Mouse (Mus musculus) heart, embryonic 16.5 days (tissue): ENCODE results near the gene Nudt8. TPM values are rescaled to one million over a fixed set of nuclear protein-coding genes. Genes with fewer than 3 reads are reported as not detected.

ENCODE experiments used
- ATAC-seq: fragments of 200-750 bp; cut with Nextera tagmentation; replicated peaks from 2 replicates; pipeline ENCODE4 v1.8.0; 2017; ENCODE audit warnings: moderate number of reproducible peaks; ENCODE audit not compliant: insufficient read depth, low FRiP score; ENCODE audit errors: extremely low read depth
- H3K27ac ChIP-seq: fragments of 300-500 bp; sonication (generic); 2 replicates; pipeline ENCODE4 v1.5.1; 2014; ENCODE audit warnings: mild to moderate bottlenecking, low read length, control low read depth, moderate library complexity
- H3K27me3 ChIP-seq: fragments of 300-500 bp; sonication (generic); 2 replicates; pipeline ENCODE4 v1.6.1; 2014; ENCODE audit warnings: low read length, mixed read lengths; ENCODE audit not compliant: control insufficient read depth, insufficient read depth
- H3K36me3 ChIP-seq: fragments of 300-500 bp; sonication (generic); 2 replicates; pipeline ENCODE4 v1.6.1; 2014; ENCODE audit not compliant: control insufficient read depth, insufficient read depth
- H3K4me1 ChIP-seq: fragments of 300-500 bp; sonication (generic); 2 replicates; pipeline ENCODE4 v1.6.1; 2014; ENCODE audit warnings: low read length, mixed read lengths; ENCODE audit not compliant: control insufficient read depth, insufficient read depth
- H3K4me2 ChIP-seq: fragments of 300-500 bp; sonication (generic); 2 replicates; pipeline ENCODE4 v1.6.1; 2014; ENCODE audit warnings: low read depth, mild to moderate bottlenecking, control low read depth, low read length
- H3K4me3 ChIP-seq: fragments of 300-500 bp; sonication (generic); 2 replicates; pipeline ENCODE4 v1.5.1; 2014; ENCODE audit warnings: mild to moderate bottlenecking, control low read depth, low read length
- H3K9ac ChIP-seq: fragments of 300-500 bp; sonication (generic); 2 replicates; pipeline ENCODE4 v1.6.1; 2014; ENCODE audit warnings: low read length, control low read depth
- H3K9me3 ChIP-seq: fragments of 300-500 bp; sonication (generic); replicated peaks from 2 replicates; pipeline ENCODE4 v1.6.1; 2016; ENCODE audit warnings: low read length; ENCODE audit not compliant: control insufficient read depth
- WGBS: fragments of 180-500 bp; shearing (Covaris S2); extraction: QIAGEN DNeasy Blood & Tissue Kit; methylation state at CpG from one replicate; pipeline ENCODE4 v1.1.7; 2014; 5-methylcytosine and 5-hydroxymethylcytosine counted together
- polyA plus RNA-seq: library from polyadenylated mRNA; unstranded; fragments of >200 nt; fragmentation: Nextera tagmentation; extraction: Ambion mirVana; gene quantifications from 2 replicates; pipeline ENCODE4 v1.2.1, GENCODE M21; 2015

Nudt8 gene
- polyA plus RNA-seq, 1 experiment from 2014 or later, result 67.8 TPM

DNA sequence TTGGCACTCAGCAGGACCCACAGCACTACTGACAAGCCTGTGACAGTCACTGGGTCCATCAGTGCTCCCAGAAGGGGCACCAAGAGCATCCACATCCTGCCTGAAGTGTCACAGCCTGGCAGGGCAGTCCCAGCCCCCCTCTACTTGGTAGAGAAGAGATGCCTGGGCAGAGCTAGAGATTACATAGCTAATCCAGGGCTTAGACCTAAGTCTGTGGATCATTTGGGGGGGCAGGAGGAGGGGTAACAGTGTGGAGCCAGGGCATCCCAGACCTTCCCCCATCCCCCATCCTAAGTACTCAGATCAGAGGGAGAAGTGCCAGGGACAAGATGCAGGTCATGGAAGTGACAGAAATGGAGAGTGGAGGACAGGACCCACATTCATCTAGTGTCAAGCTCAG is 14.4 kb downstream of the Nudt8 start:
- Histone ChIP-seq H3K27me3 (no peaks in the 10 kb centered on the region), H3K4me2 (no peak overlapping the region), H3K36me3 (peaks cover 12% of the 10 kb centered on the region), H3K9ac (no peak overlapping the region), H3K9me3 (no peaks in the 10 kb centered on the region), H3K4me1 (peaks cover 18% of the 10 kb centered on the region), H3K4me3 (no peak overlapping the region), H3K27ac (no peak overlapping the region)
- no peak for ATAC-seq

DNA sequence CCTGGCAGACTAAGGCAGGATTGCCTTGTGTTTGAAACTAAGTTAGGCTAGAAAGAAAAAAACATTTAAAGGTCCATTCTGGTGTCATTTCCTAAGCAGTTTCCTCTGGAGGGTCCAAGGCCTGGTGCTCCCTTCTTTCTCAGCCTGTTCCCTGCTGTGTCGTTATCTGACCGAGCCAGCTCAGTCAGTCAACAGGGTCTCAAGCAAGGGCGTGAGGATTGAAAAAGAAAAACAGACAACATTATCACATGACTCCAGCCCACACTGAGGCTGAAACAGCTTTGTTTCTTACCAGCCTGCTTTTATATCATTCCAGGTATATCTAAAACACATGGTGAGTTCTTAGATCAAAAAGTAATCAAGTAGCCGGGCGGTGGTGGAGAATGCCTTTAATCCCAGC is 15.3 kb downstream of the Nudt8 start:
- Histone ChIP-seq H3K27ac (no peak overlapping the region), H3K4me3 (no peak overlapping the region), H3K9ac (no peak overlapping the region), H3K9me3 (no peaks in the 10 kb centered on the region), H3K36me3 (peaks cover 6% of the 10 kb centered on the region), H3K27me3 (no peaks in the 10 kb centered on the region), H3K4me2 (no peak overlapping the region), H3K4me1 (peaks cover 18% of the 10 kb centered on the region)
- ATAC-seq, result no peak
- 53% methylated on average over 5 of the region's 5 CpGs for WGBS

GRCm38 (mm10) chr19:4017921-4018587 is 17.7 kb downstream of the Nudt8 start:
- peaks cover 4% of the 10 kb centered on the region for H3K4me1 ChIP-seq
- H3K9ac ChIP-seq, result no peak overlapping the region
- 62% methylated on average over 10 of the region's 10 CpGs for WGBS
- H3K27ac ChIP-seq, result no peak overlapping the region
- no peak for ATAC-seq
- H3K27me3 ChIP-seq, result no peaks in the 10 kb centered on the region
- H3K9me3 ChIP-seq, result no peaks in the 10 kb centered on the region
- no peaks in the 10 kb centered on the region for H3K36me3 ChIP-seq
- H3K4me3 ChIP-seq, result no peak overlapping the region
- H3K4me2 ChIP-seq, result no peak overlapping the region

DNA sequence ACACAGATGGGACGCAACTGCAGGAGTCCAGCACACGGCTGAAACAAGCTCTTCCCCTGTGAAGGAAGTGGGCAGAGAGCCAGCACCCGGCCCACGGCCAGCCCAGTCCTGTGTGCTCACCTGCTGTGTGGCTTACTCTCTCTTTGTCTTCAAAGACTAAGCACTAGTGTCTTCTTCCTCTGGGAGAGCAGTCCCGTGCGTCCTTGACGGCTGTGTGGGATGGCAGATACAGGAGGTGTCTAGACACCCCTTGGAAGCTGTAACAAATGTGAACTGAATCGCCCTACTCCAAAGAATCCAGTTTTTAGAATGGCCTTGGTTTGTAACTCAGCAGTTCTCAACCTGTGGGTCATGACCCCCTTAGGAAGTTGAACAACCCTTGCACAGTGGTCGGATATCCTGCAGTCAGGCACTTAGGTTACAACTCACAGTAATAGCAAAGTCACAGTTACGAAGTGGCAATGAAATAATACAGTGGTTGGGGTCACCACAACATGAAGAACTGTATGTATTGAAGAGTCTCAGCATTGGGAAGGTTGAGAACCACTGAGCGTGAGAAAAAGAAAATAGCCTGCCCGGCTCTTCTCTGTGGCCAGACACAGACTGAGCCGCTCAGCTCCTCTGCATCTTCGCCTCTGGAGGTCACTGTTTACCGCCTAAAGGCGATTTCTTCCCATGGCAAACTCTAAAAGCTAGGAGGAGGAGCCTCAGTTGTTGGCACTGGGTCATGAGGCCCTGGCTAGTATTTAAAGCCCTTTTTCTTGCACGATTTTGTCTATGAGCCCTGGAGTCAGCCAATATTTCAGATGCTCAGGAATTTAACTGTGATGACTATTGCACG is 18.6 kb downstream of the Nudt8 start:
- Histone ChIP-seq H3K4me1 (peaks cover 4% of the 10 kb centered on the region; the same call in 1 of the 2 replicates), H3K9ac (0 out of 2 replicates have a peak overlapping the region, but pooled peaks have one; percentile 3), H3K4me3 (no peak overlapping the region), H3K36me3 (no peaks in the 10 kb centered on the region), H3K4me2 (0 out of 2 replicates have a peak overlapping the region, but pooled peaks have one; percentile 5), H3K27ac (no peak overlapping the region), H3K27me3 (no peaks in the 10 kb centered on the region), H3K9me3 (no peaks in the 10 kb centered on the region)
- 27% methylated on average over 18 of the region's 18 CpGs for WGBS
- ATAC-seq, result peak; percentile 85

GRCm38 (mm10) chr19:4023185-4023584 is 22.8 kb downstream of the Nudt8 start:
- Histone ChIP-seq H3K4me3 (no peak overlapping the region), H3K36me3 (no peaks in the 10 kb centered on the region), H3K9me3 (peaks cover 15% of the 10 kb centered on the region), H3K27ac (no peak overlapping the region; the same call in 1 of the 2 replicates), H3K4me2 (no peak overlapping the region), H3K9ac (no peak overlapping the region), H3K27me3 (no peaks in the 10 kb centered on the region), H3K4me1 (peaks cover 4% of the 10 kb centered on the region; the same call in 1 of the 2 replicates)
- 56% methylated on average over 7 of the region's 7 CpGs for WGBS
- no peak for ATAC-seq

GRCm38 (mm10) chr19:4027576-4027975 is 27.2 kb downstream of the Nudt8 start:
- H3K9ac ChIP-seq, result no peak overlapping the region
- no peak overlapping the region for H3K4me3 ChIP-seq
- H3K9me3 ChIP-seq, result peaks cover 15% of the 10 kb centered on the region
- no peak overlapping the region for H3K27ac ChIP-seq
- ATAC-seq, result no peak
- no peaks in the 10 kb centered on the region for H3K27me3 ChIP-seq
- H3K36me3 ChIP-seq, result no peaks in the 10 kb centered on the region
- no peaks in the 10 kb centered on the region for H3K4me1 ChIP-seq
- H3K4me2 ChIP-seq, result no peak overlapping the region

GRCm38 (mm10) chr19:4032668-4033067 is 32.3 kb downstream of the Nudt8 start:
- Histone ChIP-seq H3K4me3 (no peak overlapping the region), H3K9ac (no peak overlapping the region), H3K9me3 (no peaks in the 10 kb centered on the region), H3K36me3 (peaks cover 2% of the 10 kb centered on the region), H3K4me2 (no peak overlapping the region), H3K27me3 (no peaks in the 10 kb centered on the region), H3K4me1 (peaks cover 9% of the 10 kb centered on the region; the same call in 1 of the 2 replicates), H3K27ac (no peak overlapping the region)
- WGBS, result 45% methylated on average over 7 of the region's 7 CpGs
- no peak for ATAC-seq

DNA sequence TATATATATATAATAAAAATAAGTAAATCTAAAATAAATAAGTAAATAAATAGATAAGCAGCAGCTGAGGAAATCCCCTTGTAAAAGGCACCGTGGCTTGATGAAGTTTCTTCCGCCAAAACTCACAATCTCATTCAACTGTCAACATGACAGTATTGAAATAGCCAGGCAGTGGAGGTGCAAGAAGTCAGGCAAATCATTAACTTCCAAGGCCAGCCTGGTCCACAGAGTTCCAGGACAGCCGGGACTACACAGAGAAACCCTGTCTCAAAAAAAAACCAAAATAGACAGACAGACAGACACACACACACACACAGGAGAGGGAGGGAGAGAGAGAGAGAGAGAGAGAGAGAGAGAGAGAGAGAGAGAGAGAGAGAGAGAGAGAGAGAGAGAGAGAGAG is 32.9 kb downstream of the Nudt8 start:
- Histone ChIP-seq H3K9ac (no peak overlapping the region), H3K4me1 (peaks cover 10% of the 10 kb centered on the region; the same call in 1 of the 2 replicates), H3K27me3 (no peaks in the 10 kb centered on the region), H3K4me2 (no peak overlapping the region), H3K9me3 (no peaks in the 10 kb centered on the region), H3K36me3 (peaks cover 2% of the 10 kb centered on the region), H3K4me3 (no peak overlapping the region), H3K27ac (no peak overlapping the region)
- ATAC-seq, result no peak
- 64% methylated on average over 3 of the region's 3 CpGs for WGBS

- no peak overlapping the region for H3K27ac ChIP-seq
- ATAC-seq, result no peak
- no peaks in the 10 kb centered on the region for H3K9me3 ChIP-seq
- no peak overlapping the region for H3K4me3 ChIP-seq
- H3K4me2 ChIP-seq, result no peak overlapping the region
- WGBS, result 60% methylated on average over 5 of the region's 5 CpGs
- peaks cover 2% of the 10 kb centered on the region for H3K36me3 ChIP-seq
- H3K27me3 ChIP-seq, result no peaks in the 10 kb centered on the region
- peaks cover 12% of the 10 kb centered on the region; the same call in 1 of the 2 replicates for H3K4me1 ChIP-seq
- no peak overlapping the region for H3K9ac ChIP-seq
Observed at GRCm38 (mm10) chr19:4033742-4034141, 33.4 kb downstream of the Nudt8 start.
